8 mouse cellular contexts compared by ENCODE assay signal in the genomic region with DNA sequence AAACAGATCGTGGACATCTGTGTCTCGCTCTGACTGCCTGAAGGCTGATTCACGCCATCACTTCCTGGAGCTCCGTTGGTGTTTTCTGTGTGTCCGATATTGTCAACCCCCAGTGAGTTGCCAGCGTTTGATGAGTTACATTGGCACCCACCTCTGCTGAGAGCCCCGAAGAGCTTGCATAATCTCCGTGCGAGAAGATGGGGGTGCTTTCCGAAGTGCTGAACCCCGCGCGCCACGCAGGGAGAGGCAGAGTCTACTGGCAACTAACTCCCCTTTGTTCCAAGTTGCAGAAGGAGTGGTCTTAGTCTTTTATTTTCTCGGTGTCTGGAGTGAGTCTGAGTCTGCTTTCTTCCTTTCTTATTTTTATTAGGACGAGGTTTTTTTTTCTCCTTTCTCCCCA. TPM values are rescaled to one million over a fixed set of nuclear protein-coding genes. Genes with fewer than 3 reads are reported as not detected.
DNase-seq lines count a peak whose midpoint lies in the region; ATAC-seq and TF ChIP-seq lines count a peak whose summit lies in the region.

A gene (minus strand): TSS at position 281 of the 400 bp plus-strand sequence.

- H3K9ac ChIP-seq in intestine, postnatal 0 days (ENCODE audit: low read depth, low read length), result no peak within 1 kb of the TSS
- H3K9ac ChIP-seq in neural tube, embryonic 13.5 days, result peak within 1 kb of the TSS; percentile 61

- no peak for TF ChIP-seq CTCF in intestine, postnatal 0 days (IDR thresholded peaks at IDR 0.05; ENCODE audit: low read depth)

- H3K4me1 ChIP-seq in intestine, postnatal 0 days (replicated peaks; ENCODE audit: control insufficient read depth, insufficient read depth, low read length), result 0 out of 2 replicates have a peak, but pooled peaks cover 4% of the 10 kb centered on the region
- H3K4me1 ChIP-seq in neural tube, embryonic 13.5 days (replicated peaks), result peaks cover 25% of the 10 kb centered on the region

- peak within 1 kb of the TSS; percentile 31 for H3K4me3 ChIP-seq in intestine, postnatal 0 days (ENCODE audit: low read depth, low read length)
- H3K4me3 ChIP-seq in neural tube, embryonic 13.5 days, result peak within 1 kb of the TSS; percentile 40

- no peak for ATAC-seq in cerebellum, adult (ENCODE audit: insufficient number of reproducible peaks, low FRiP score, low TSS enrichment)
- ATAC-seq in intestine, postnatal 0 days, result no peak
- ATAC-seq in neural tube, embryonic 13.5 days (ENCODE audit: low read depth), result no peak

- peaks cover 43% of the 10 kb centered on the region for H3K27me3 ChIP-seq in intestine, postnatal 0 days (replicated peaks; ENCODE audit: control insufficient read depth, insufficient read depth, low read length)
- H3K27me3 ChIP-seq in neural tube, embryonic 13.5 days, result peaks cover 49% of the 10 kb centered on the region

- DNase-seq in cerebellum, postnatal 10 days, result peak; percentile 10 to 17
- peak; percentile 10 for DNase-seq in right cerebral cortex, adult 18-20 months
- no peak for DNase-seq in right cerebral cortex, postnatal 36 days (ENCODE audit: low spot score in 2 of 2)
- DNase-seq in adrenal gland, adult 8-10 months, result no peak
- no peak for DNase-seq in spleen, adult 18-20 months

- no peaks in the 10 kb centered on the region for H3K9me3 ChIP-seq in intestine, postnatal 0 days (ENCODE audit: control insufficient read depth)
- no peaks in the 10 kb centered on the region for H3K9me3 ChIP-seq in neural tube, embryonic 13.5 days

- WGBS in intestine, postnatal 0 days, result 4% methylated on average over 16 of the region's 16 CpGs
- WGBS in neural tube, embryonic 13.5 days, result 2% methylated on average over 16 of the region's 16 CpGs

- H3K36me3 ChIP-seq in intestine, postnatal 0 days (ENCODE audit: control insufficient read depth, insufficient read depth), result no peaks in the 10 kb centered on the region
- H3K36me3 ChIP-seq in neural tube, embryonic 13.5 days, result no peaks in the 10 kb centered on the region

- no peak within 1 kb of the TSS for H3K27ac ChIP-seq in intestine, postnatal 0 days (ENCODE audit: low read depth, low read length)
- no peak within 1 kb of the TSS for H3K27ac ChIP-seq in neural tube, embryonic 13.5 days (replicated peaks)

- peak within 1 kb of the TSS; percentile 58 for H3K4me2 ChIP-seq in intestine, postnatal 0 days (replicated peaks; ENCODE audit: low read depth)
- H3K4me2 ChIP-seq in neural tube, embryonic 13.5 days, result peak within 1 kb of the TSS; percentile 66

RNA-seq across cellular contexts. Expression of the gene that starts here (rescaled TPM):
- 0.05 and 0.12 TPM in 2 replicates for polyA plus RNA-seq in intestine, postnatal 0 days (2015; fragmentation: Nextera tagmentation; extraction: Ambion mirVana)
- 0.95 and 1.4 TPM in 2 replicates for polyA plus RNA-seq in neural tube, embryonic 13.5 days (2015; fragmentation: Nextera tagmentation; extraction: Ambion mirVana)
- under 1 TPM in 1 of 4 experiments, not detected in 3; 0.06 TPM for total RNA-seq in adrenal gland, adult 8-10 months (2022)

Comparison
In these comparisons a context has a peak if more than half of its experiments do, and no peak if none do; other contexts are left out.
1. DNase-seq: peak in cerebellum, postnatal 10 days (2 of 2) and right cerebral cortex, adult 18-20 months (single experiment); none in right cerebral cortex, postnatal 36 days (0 of 2), adrenal gland, adult 8-10 months (single experiment) and spleen, adult 18-20 months (0 of 2).